Mouse (Mus musculus): ENCODE data around the gene Heg1. TPM values are rescaled to one million over a fixed set of nuclear protein-coding genes. Genes with fewer than 3 reads are reported as not detected.
A peak's percentile ranks its signal among the peaks of the same experiment; 100 is the strongest.

The Heg1 gene
- total RNA-seq, 2 experiments from 2014 or later = 30.4 to 43.3 TPM

DNA sequence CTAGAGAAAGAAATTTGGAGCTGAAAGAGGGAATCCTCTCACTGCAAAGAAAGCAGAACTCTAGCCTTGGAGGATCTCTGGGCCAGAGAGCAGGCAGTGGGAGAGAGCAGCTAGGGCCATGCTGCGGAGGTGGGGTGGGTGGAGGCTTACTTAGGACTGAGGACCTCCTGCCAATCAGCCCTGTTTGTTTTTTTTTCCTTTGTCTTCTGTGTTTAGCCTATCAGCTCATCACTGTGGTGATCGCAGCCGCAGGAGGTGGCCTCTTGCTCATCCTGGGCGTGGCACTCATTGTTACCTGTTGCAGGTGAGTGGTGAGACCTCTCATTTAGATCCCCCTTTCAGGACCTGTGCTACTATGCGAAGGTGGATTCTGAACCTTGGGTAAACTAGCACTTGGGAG is 76.4 kb downstream of the Heg1 start:
- no peak for TF ChIP-seq CTCF (IDR thresholded peaks at IDR 0.05)
- Histone ChIP-seq H3K4me3 (no peak overlapping the region), H3K27ac (no peak overlapping the region)
- intact Hi-C loops (cut with DNase I) = no loop called here
- DNase-seq = no peak

DNA sequence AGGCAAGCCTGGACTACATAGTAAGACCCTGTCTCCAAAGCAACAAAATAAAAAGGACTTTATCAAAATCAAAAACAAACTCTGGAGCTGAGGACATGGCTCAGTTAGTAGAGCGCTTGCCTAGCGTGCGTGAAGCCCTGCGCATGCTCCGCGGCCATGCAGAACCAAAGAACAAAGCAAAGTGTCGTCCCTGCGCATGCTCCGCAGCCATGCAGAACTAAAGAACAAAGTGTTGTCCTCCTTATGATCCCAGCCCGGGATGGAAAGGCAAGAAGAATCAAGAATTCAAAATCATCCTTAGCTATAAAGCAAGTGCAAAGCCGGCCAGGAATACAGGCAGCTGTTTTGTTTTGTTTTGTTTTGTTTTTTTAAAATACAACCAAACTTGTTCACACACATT is 76.8 kb downstream of the Heg1 start:
- Histone ChIP-seq H3K27ac (no peak overlapping the region), H3K4me3 (no peak overlapping the region)
- intact Hi-C loops (cut with DNase I) = no loop called here
- no peak for TF ChIP-seq CTCF (IDR thresholded peaks at IDR 0.05)
- DNase-seq = no peak

DNA sequence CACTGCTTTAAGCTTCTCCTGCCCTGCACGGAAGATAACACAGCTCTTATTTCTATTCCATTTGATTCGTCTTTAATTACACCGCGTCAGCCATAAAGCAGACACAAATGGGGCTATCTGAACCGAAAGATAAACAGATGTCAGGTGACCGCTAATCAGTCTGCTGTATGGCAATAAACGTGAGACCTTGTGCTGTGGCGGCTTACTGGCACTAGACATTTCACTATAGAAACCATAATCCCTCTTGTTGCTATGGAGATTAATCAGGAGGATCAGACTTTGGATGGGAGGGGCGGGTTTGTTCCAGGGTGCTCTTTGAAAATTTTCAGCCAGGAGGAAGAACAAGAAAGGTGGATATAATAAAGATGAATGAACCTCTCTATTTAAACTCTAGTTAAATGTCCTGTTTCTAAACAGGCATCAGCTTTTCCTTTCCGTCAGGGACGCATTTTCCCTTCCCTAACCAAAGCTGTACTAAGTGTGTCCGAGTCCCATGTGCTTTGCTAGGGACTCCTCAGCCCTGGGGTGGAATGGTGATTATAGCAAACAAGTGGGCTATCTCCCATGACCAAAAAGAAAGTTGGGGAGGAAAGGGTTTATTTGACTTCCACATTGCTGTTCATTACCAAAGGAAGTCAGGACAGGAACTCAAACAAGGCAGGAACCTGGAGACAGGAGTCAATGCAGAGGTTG is 80.5 kb downstream of the Heg1 start:
- no peak for TF ChIP-seq CTCF (IDR thresholded peaks at IDR 0.05)
- Histone ChIP-seq H3K4me3 (no peak overlapping the region), H3K27ac (no peak overlapping the region)
- intact Hi-C loops (cut with DNase I) = no loop called here
- DNase-seq = no peak

DNA sequence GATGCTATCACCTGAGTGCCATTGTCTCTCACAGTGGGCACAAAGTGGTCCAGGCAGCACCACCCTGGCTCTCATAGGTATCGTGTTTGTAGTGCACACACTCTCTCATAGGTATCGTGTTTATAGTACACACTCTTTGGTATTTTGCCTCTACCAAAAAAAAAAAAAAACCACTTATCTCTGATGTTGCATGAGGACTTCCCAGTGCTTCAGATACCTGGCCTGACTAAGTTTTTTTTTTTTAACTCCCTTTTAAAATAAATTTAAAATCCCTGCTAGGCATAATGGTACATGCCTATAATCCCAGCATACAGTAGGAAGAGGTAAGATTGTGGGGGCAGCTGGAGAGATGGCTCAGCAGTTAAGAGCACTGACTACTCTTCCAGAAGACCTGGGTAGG is 81.3 kb downstream of the Heg1 start:
- Histone ChIP-seq H3K4me3 (no peak overlapping the region), H3K27ac (no peak overlapping the region)
- no peak for TF ChIP-seq CTCF (IDR thresholded peaks at IDR 0.05)
- intact Hi-C loops (cut with DNase I) = no loop called here
- DNase-seq = no peak

DNA sequence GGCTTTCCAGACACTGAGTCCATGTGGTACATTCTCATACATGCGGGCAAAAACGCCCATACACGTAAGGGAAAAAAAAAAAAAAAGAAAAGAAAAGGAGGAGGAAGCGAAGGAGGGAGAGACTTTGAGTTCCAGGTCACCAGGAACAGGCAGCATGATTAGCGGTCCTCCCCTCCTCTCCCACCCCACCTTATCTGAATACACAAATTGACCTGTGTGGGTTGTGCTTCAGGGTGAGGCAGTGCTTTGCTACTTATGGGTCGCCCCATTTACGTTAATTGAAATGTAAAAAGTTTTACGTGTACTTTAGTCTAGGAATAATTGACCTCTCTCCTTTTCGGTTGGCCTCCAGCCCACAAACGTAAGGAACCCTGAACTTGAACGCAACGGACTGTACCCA is 82.1 kb downstream of the Heg1 start:
- DNase-seq = no peak
- no peak overlapping the region for H3K4me3 ChIP-seq
- intact Hi-C loops (cut with DNase I) = no loop called here
- no peak for TF ChIP-seq CTCF (IDR thresholded peaks at IDR 0.05)
- no peak overlapping the region for H3K27ac ChIP-seq

DNA sequence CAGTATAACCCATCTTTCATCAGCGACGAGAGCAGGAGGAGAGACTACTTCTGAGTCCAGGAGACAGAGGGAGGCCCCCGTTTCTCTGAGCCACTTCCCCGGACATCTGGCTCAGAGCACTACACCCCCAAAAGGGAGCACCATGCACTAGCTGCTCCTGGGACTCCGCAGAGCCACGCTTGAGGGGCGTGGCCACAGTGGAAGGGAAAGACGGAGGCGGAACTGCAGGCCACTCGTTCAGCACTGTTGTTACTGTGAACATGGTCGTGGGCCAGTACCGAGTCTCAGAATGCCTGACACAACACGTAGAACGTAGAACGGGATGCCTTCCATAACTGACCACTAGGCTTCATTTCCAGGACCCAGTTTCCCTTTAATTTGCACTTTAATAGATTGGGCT is 82.6 kb downstream of the Heg1 start:
- no peak overlapping the region for H3K4me3 ChIP-seq
- no peak overlapping the region for H3K27ac ChIP-seq
- intact Hi-C loops (cut with DNase I) = no loop called here
- no peak for DNase-seq
- no peak for TF ChIP-seq CTCF (IDR thresholded peaks at IDR 0.05)

DNA sequence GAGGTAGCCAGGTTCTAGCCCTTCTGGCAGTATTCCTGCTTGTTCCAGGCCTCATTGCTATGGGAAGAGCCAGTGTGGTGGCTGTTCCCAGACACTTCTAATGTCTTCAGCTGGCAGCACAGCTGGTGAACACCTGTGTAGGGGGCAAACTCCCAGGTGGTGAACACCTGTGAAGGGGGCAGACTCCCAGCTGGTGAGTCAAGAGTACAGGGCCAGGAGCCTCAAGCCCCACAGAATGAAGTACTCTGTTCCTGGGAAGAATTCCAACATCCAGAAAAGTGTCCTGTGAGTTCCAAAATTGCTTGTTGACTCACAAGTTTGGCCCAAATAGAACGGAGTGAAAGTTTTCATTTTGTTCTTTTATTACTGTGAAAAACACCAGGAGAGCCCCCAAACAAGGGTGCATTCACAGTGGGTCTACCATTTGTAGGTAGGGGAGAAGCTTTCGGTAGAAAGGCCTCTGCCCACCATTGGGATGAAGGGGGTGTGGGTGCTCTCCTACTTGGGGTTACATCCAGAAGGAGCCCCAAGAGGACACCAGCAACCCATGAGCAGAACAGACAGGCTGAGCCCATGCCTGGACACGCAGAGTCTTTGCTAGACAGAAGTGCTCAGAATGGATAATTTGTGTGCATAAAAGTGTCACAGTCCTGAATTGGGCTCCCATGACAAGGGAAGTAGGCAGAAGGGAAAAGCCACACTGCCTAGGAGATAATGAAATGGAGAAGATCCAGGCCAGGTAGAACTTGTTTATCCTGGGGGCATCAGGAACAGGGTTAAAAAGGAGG is 84.5 kb downstream of the Heg1 start:
- no peak for DNase-seq
- intact Hi-C loops (cut with DNase I) = no loop called here
- Histone ChIP-seq H3K4me3 (no peak overlapping the region), H3K27ac (peak overlapping the region; percentile 28; the same call in 1 of the 2 replicates)
- TF ChIP-seq CTCF (IDR thresholded peaks at IDR 0.05) = no peak

DNA sequence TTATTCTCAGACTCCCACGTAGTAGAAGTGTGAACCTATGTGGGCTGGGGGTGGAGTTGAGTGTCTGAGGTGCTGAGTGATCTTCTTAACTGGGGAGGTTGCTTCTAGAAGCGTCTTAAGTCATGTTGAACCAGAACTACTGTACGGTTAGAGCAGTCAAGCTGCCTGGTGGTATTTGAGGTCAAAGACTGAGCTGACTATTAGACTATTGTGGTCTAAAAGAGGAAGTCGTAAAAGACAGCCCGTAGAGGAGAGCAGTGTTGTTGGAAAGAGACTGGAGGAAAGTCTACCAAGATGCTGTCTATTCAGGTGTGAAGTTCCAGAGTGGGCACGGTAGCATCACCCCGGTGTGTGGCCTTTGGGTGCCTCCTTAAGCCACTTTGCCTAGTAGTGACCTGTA is 85.7 kb downstream of the Heg1 start:
- no peak for DNase-seq
- H3K4me3 ChIP-seq = no peak overlapping the region
- intact Hi-C loops (cut with DNase I) = no loop called here
- no peak for TF ChIP-seq CTCF (IDR thresholded peaks at IDR 0.05)
- no peak overlapping the region for H3K27ac ChIP-seq

DNA sequence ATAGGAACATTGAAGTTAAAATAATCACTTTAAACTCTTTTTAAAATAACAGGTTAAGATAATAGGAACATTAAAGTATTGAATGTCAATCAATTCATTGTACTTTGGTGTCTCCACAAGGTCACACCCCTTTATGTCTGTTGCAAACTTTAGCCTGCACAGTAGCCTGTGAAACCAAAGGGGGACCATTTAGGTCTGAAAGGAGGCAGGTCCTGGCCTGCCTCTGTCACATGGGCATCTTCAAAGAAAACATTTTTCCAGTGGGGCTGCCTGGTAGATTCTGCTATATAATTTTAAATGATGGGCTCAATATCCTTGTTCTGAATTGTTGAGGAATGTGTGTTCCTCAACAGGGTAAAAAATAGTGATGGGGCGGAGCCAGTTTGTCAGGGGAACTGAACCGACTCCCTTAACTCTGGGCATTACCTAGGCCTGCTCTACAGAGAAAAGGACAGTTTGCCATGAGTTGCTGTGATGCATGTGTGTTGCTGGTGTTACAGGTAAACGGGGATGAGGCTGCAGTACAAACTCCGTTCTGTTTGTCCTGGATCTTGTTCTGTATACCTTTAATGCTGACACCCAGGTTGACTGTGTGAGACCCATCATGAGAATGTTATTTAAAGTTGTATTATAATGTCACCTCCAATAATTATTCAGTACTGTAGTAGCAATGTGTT is 86.7 kb downstream of the Heg1 start:
- no peak overlapping the region for H3K4me3 ChIP-seq
- TF ChIP-seq CTCF (IDR thresholded peaks at IDR 0.05) = no peak

DNA sequence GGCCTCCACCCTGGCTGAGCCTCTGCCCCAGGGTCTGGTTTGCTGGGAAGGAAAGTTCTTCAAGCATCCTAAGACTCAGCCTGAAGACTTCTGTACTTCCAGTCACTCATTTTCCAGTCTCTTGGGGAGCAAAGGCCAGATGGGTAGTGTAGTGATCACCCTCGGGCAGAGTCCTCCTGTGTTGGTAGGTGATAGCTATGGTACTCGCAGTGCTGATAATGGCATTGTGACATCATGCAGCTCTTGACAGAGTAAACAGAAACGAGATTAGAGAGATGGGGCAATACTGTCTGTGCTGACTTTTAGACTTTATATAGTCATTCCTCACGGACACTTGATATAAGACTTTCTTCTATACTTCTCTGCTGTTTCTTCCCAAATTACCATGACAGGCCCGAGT is 88.6 kb downstream of the Heg1 start:
- TF ChIP-seq CTCF (IDR thresholded peaks at IDR 0.05) = no peak
- intact Hi-C loops (cut with DNase I) = no loop called here
- Histone ChIP-seq H3K27ac (no peak overlapping the region), H3K4me3 (no peak overlapping the region)
- DNase-seq = no peak

More for the DNA sequence above, 86.7 kb downstream of the Heg1 start:
- intact Hi-C loops (cut with DNase I) = no loop called here
- H3K27ac ChIP-seq = no peak overlapping the region
- no peak for DNase-seq

DNA sequence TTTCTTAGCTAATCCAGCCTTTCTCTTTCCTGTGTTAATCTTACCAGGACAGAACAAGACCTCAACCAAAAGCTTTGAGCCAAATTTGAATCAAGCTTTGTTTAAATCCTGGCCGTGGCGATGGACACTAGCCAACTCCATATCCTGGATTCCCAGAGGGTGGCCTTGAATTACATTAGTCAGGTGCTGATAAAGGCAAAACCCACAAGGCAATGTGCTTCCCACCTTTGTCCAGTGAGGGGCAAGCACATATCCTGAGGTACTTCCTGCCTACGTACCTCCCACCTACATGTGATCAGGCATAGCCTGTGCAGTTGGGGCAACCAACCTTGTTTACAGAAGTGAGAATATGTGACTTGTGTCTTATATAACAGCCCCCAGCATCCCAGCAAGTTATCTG is 90.8 kb downstream of the Heg1 start:
- TF ChIP-seq CTCF (IDR thresholded peaks at IDR 0.05) = no peak
- Histone ChIP-seq H3K27ac (no peak overlapping the region), H3K4me3 (no peak overlapping the region)
- DNase-seq = no peak
- intact Hi-C loops (cut with DNase I) = no loop called here

DNA sequence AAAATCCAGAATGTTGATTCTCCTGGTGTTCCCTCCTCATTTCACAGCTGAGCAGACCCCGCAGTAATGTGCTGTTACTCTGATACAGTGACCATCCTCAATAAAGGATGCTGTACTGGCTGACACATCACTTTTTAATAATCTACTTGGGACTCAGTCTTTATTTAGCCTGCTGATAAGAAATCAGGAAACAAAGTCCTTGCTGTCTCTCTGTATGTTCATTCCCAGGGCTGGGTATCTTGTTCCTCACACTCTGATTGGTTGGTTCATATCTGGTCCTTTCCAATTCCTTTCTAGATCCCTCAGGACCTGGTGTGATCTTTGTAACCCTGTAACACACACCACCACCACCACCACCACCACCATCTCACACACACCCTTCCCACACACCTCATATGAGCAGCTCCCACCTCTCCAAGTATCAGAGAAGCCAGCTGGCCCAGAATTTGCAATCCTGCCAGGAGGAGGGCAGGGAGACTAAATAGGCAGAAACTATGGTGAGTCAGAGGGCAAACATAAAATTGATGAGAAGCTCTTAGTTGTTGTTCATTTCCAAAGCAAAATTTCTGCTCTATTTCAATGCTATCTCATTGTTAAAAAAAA is 91.7 kb downstream of the Heg1 start:
- intact Hi-C loops (cut with DNase I) = no loop called here
- no peak for TF ChIP-seq CTCF (IDR thresholded peaks at IDR 0.05)
- Histone ChIP-seq H3K4me3 (no peak overlapping the region), H3K27ac (no peak overlapping the region)
- DNase-seq = no peak

All from gastrocnemius, adult 2 months (tissue).